Mouse (Mus musculus) midbrain, embryonic 13.5 days (tissue): ENCODE data around the gene Tpp1. TPM values are rescaled to one million over a fixed set of nuclear protein-coding genes. Genes with fewer than 3 reads are reported as not detected.

Experiments used
- ATAC-seq: fragments of 200-750 bp; cut with Nextera tagmentation; 2 replicates; pipeline ENCODE4 v1.8.0; 2017; ENCODE audit warnings: mild to moderate bottlenecking, moderate TSS enrichment, moderate library complexity
- H3K27ac ChIP-seq: fragments of 300-500 bp; sonication (generic); 2 replicates; pipeline ENCODE4 v1.5.1; 2015; ENCODE audit warnings: inconsistent platforms, mild to moderate bottlenecking, moderate library complexity
- H3K27me3 ChIP-seq: fragments of 300-500 bp; sonication (generic); 2 replicates; pipeline ENCODE4 v1.6.1; 2015; ENCODE audit warnings: mild to moderate bottlenecking, inconsistent platforms
- H3K36me3 ChIP-seq: fragments of 300-500 bp; sonication (generic); 2 replicates; pipeline ENCODE4 v1.6.1; 2015; ENCODE audit warnings: mild to moderate bottlenecking, inconsistent platforms
- H3K4me1 ChIP-seq: fragments of 300-500 bp; sonication (generic); replicated peaks from 2 replicates; pipeline ENCODE4 v1.6.1; 2015; ENCODE audit warnings: inconsistent platforms
- H3K4me2 ChIP-seq: fragments of 300-500 bp; sonication (generic); replicated peaks from 2 replicates; pipeline ENCODE4 v1.6.1; 2015; ENCODE audit warnings: moderate library complexity, mild to moderate bottlenecking, inconsistent platforms
- H3K4me3 ChIP-seq: fragments of 300-500 bp; sonication (generic); replicated peaks from 2 replicates; pipeline ENCODE4 v1.5.1; 2015; ENCODE audit warnings: mild to moderate bottlenecking, inconsistent platforms
- H3K9ac ChIP-seq: fragments of 300-500 bp; sonication (generic); replicated peaks from 2 replicates; pipeline ENCODE4 v1.6.1; 2015; ENCODE audit warnings: mild to moderate bottlenecking, inconsistent platforms
- H3K9me3 ChIP-seq: fragments of 300-500 bp; sonication (generic); 2 replicates; pipeline ENCODE4 v1.6.1; 2016; ENCODE audit warnings: mild to moderate bottlenecking, inconsistent platforms
- WGBS: fragments of 180-500 bp; shearing (Covaris S2); methylation state at CpG from one replicate; pipeline ENCODE4 v1.1.7; 2015; 5-methylcytosine and 5-hydroxymethylcytosine counted together
- polyA plus RNA-seq: library from polyadenylated mRNA; unstranded; fragments of >200 nt; fragmentation: Nextera tagmentation; extraction: Ambion mirVana; gene quantifications from 2 replicates; pipeline ENCODE4 v1.2.1, GENCODE M21; 2015

Tpp1 gene
- polyA plus RNA-seq, 1 experiment from 2014 or later: 41.1 TPM

GRCm38 (mm10) chr7:105777797-105778552 is 25.9 kb upstream of the Tpp1 start:
- peaks cover 64% of the 10 kb centered on the region for H3K4me1 ChIP-seq
- H3K9ac ChIP-seq: peak overlapping the region; percentile 39
- H3K36me3 ChIP-seq: peaks cover 83% of the 10 kb centered on the region
- peak overlapping the region; percentile 53; the same call in 1 of the 2 replicates for H3K27ac ChIP-seq
- no peak overlapping the region for H3K4me3 ChIP-seq
- ATAC-seq: peak; percentile 44
- peak overlapping the region; percentile 37 for H3K4me2 ChIP-seq
- no peaks in the 10 kb centered on the region for H3K9me3 ChIP-seq
- 64% methylated on average over 13 of the region's 13 CpGs for WGBS
- H3K27me3 ChIP-seq: no peaks in the 10 kb centered on the region

DNA sequence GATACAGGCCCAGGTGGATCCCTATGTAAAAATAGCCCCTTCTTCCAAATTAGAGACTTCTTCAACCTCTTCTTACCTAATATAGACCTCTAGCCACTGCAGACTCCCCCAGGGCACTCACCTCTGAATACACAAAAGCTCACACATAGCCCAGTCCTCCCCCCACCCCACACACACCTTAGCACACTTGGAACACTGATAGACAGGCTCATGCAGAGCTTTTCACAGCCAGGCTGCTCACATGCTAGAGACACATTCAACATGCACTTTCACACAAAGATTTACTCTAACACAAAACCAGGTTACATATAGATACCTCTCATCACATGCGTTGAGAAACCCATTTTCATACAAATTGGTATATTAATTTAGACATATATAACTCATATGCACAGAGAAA is 25.3 kb upstream of the Tpp1 start:
- no peak overlapping the region for H3K4me3 ChIP-seq
- no peaks in the 10 kb centered on the region for H3K9me3 ChIP-seq
- H3K4me1 ChIP-seq: peaks cover 58% of the 10 kb centered on the region
- 98% methylated on average over 1 of the region's 1 CpGs for WGBS
- no peak overlapping the region for H3K9ac ChIP-seq
- ATAC-seq: no peak
- H3K4me2 ChIP-seq: no peak overlapping the region
- H3K36me3 ChIP-seq: peaks cover 83% of the 10 kb centered on the region
- H3K27ac ChIP-seq: no peak overlapping the region
- no peaks in the 10 kb centered on the region for H3K27me3 ChIP-seq

- no peaks in the 10 kb centered on the region for H3K9me3 ChIP-seq
- peaks cover 65% of the 10 kb centered on the region for H3K4me1 ChIP-seq
- H3K4me3 ChIP-seq: no peak overlapping the region
- H3K4me2 ChIP-seq: no peak overlapping the region
- H3K27ac ChIP-seq: no peak overlapping the region
- no peak overlapping the region for H3K9ac ChIP-seq
- H3K36me3 ChIP-seq: peaks cover 83% of the 10 kb centered on the region
- H3K27me3 ChIP-seq: no peaks in the 10 kb centered on the region
- no peak for ATAC-seq
- 87% methylated on average over 2 of the region's 2 CpGs for WGBS
Measured at GRCm38 (mm10) chr7:105776026-105776425, 24.0 kb upstream of the Tpp1 start.

GRCm38 (mm10) chr7:105774661-105775060 is 22.6 kb upstream of the Tpp1 start:
- Histone ChIP-seq H3K9me3 (no peaks in the 10 kb centered on the region), H3K4me3 (no peak overlapping the region), H3K27me3 (no peaks in the 10 kb centered on the region), H3K4me2 (no peak overlapping the region), H3K36me3 (peaks cover 82% of the 10 kb centered on the region), H3K4me1 (peaks cover 79% of the 10 kb centered on the region), H3K27ac (no peak overlapping the region), H3K9ac (peak overlapping the region; percentile 42; the same call in 1 of the 2 replicates)
- ATAC-seq: no peak
- WGBS: 33% methylated on average over 8 of the region's 8 CpGs

DNA sequence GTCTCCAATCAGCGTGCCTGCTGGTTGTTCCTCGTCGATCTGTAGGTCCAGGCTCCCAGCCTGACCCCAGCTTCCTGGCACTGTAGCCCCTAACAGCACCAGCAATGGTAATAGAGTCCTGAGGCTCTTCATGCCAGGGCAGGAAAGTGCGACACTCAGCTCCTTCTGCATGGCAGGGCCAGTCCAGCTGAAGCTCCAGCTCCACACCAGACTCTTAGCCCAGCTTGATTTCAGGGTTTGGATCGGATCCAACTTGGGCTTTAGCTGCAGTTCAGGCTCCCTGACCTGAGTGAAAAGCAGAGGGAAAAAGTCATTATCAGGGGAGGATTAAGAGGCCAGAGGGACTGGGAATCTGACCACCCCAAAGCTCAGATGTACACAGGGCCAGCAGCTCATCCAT is 21.0 kb upstream of the Tpp1 start:
- H3K36me3 ChIP-seq: peaks cover 75% of the 10 kb centered on the region
- H3K27me3 ChIP-seq: no peaks in the 10 kb centered on the region
- no peak overlapping the region for H3K4me2 ChIP-seq
- no peak overlapping the region for H3K27ac ChIP-seq
- H3K4me1 ChIP-seq: peaks cover 79% of the 10 kb centered on the region
- H3K4me3 ChIP-seq: no peak overlapping the region
- H3K9ac ChIP-seq: no peak overlapping the region
- no peak for ATAC-seq
- 81% methylated on average over 5 of the region's 5 CpGs for WGBS
- no peaks in the 10 kb centered on the region for H3K9me3 ChIP-seq

- no peak overlapping the region for H3K4me2 ChIP-seq
- 97% methylated on average over 15 of the region's 15 CpGs for WGBS
- H3K4me1 ChIP-seq: peaks cover 79% of the 10 kb centered on the region
- peaks cover 78% of the 10 kb centered on the region for H3K36me3 ChIP-seq
- no peak overlapping the region for H3K27ac ChIP-seq
- H3K9ac ChIP-seq: no peak overlapping the region
- H3K4me3 ChIP-seq: no peak overlapping the region
- no peak for ATAC-seq
- H3K9me3 ChIP-seq: no peaks in the 10 kb centered on the region
- H3K27me3 ChIP-seq: no peaks in the 10 kb centered on the region
Measured at GRCm38 (mm10) chr7:105772331-105772730, 20.3 kb upstream of the Tpp1 start.

GRCm38 (mm10) chr7:105769959-105770358 is 17.9 kb upstream of the Tpp1 start:
- H3K4me1 ChIP-seq: peaks cover 62% of the 10 kb centered on the region
- peaks cover 11% of the 10 kb centered on the region for H3K27me3 ChIP-seq
- ATAC-seq: no peak
- no peak overlapping the region for H3K9ac ChIP-seq
- peaks cover 83% of the 10 kb centered on the region for H3K36me3 ChIP-seq
- no peak overlapping the region for H3K4me2 ChIP-seq
- 93% methylated on average over 3 of the region's 3 CpGs for WGBS
- H3K9me3 ChIP-seq: no peaks in the 10 kb centered on the region
- no peak overlapping the region for H3K27ac ChIP-seq
- no peak overlapping the region for H3K4me3 ChIP-seq

DNA sequence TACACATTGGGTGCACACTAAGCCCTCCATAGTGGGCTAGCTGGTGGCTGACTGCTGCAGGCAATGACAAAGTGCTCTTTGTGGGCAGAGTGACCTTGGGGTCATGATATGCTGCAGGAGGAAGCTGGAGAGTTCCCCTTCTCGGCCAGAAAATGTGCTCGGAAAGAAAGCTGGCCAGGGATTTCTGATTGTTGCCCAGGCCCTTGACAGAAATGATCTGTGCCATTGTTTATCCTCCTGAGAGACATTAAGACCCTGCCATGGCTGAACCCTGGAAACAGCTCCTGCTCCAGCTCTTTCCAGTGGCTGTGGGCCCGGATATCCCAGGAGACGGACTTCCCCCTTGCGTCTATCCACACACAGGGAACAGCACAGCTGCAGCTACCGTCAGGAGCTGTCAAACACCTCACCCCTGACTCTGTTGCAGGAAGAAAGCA is 15.7 kb upstream of the Tpp1 start:
- ATAC-seq: peak; percentile 44
- peak overlapping the region; percentile 10; the same call in 1 of the 2 replicates for H3K9ac ChIP-seq

DNA sequence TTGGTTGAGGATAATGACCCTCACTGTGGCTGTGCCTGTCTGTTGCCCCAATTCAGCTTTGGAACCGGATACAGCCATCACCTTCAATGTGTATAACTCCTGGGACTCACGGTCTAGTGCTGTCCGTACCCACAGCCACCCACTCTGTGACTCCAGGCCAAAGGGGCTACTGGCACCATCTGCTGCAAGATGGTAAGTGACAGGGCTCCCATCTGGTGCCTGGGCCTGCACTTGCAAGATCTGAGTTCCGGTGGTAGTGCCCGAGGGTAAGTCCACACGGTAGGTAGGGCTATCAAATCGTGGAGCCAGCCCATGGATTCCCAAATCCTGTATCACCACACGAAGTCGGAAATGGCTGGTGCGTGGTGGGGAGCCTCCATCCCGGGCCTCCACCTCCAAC is 12.3 kb upstream of the Tpp1 start:
- Histone ChIP-seq H3K4me3 (no peak overlapping the region), H3K9me3 (no peaks in the 10 kb centered on the region), H3K36me3 (peaks cover 82% of the 10 kb centered on the region), H3K4me1 (peaks cover 26% of the 10 kb centered on the region), H3K9ac (no peak overlapping the region), H3K27ac (no peak overlapping the region), H3K27me3 (peaks cover 37% of the 10 kb centered on the region), H3K4me2 (no peak overlapping the region)
- WGBS: 86% methylated on average over 11 of the region's 11 CpGs
- no peak for ATAC-seq

More for the DNA sequence above, 15.7 kb upstream of the Tpp1 start:
- Histone ChIP-seq H3K27ac (peak overlapping the region; percentile 52), H3K4me2 (0 out of 2 replicates have a peak overlapping the region, but pooled peaks have one; percentile 2), H3K9me3 (no peaks in the 10 kb centered on the region), H3K36me3 (peaks cover 92% of the 10 kb centered on the region), H3K4me3 (no peak overlapping the region), H3K4me1 (peaks cover 49% of the 10 kb centered on the region), H3K27me3 (peaks cover 31% of the 10 kb centered on the region)
- 13% methylated on average over 6 of the region's 6 CpGs for WGBS

DNA sequence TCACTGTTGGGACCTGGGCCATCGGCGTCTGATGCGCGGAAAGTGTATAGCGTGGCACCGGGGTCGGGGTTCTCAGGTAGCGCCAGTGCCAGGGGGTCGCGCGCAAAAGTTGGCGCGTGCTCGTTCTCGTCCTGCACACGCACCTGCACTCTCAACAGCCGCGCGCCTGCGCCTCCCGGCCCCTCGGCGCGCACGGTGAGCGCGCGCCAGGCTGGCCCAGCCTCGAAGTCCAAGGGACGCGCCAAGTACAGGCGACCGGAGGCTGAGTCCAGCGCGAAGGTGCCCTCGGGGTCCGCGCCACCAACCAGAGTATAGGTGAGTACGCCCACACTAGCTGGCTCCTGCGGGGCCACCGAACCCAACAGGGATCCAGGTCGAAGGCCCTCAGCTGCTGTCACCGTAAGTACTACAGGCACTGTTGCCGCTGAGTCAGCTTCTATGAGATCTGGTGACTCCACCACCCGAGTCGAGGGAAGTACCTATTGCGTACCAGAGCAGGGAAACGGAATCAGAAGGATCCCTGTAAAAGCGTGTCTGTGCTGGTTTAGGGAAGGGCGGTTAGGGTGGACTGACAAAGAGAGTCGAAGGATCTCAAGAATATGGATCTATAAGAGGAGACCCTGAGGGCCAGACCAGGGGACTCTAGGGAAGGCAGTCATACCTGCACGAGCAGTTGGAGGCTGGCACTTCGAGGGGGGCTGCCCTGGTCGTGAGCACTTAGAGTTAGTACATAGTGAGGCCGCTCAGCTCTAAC is 10.7 kb upstream of the Tpp1 start:
- ATAC-seq: peak; percentile 12

GRCm38 (mm10) chr7:105761813-105762484 is 9.9 kb upstream of the Tpp1 start:
- WGBS: 17% methylated on average over 50 of the region's 51 CpGs
- Histone ChIP-seq H3K4me2 (no peak overlapping the region), H3K27me3 (peaks cover 37% of the 10 kb centered on the region), H3K9me3 (no peaks in the 10 kb centered on the region), H3K4me1 (peaks cover 4% of the 10 kb centered on the region; the same call in 1 of the 2 replicates), H3K9ac (no peak overlapping the region), H3K27ac (no peak overlapping the region), H3K4me3 (no peak overlapping the region), H3K36me3 (peaks cover 89% of the 10 kb centered on the region)
- ATAC-seq: peak; percentile 24

More for the DNA sequence above, 10.7 kb upstream of the Tpp1 start:
- no peak overlapping the region for H3K27ac ChIP-seq
- WGBS: 20% methylated on average over 55 of the region's 55 CpGs
- H3K36me3 ChIP-seq: peaks cover 88% of the 10 kb centered on the region
- H3K27me3 ChIP-seq: peaks cover 37% of the 10 kb centered on the region
- H3K9me3 ChIP-seq: no peaks in the 10 kb centered on the region
- no peak overlapping the region for H3K4me3 ChIP-seq
- peaks cover 9% of the 10 kb centered on the region for H3K4me1 ChIP-seq
- H3K4me2 ChIP-seq: no peak overlapping the region
- H3K9ac ChIP-seq: no peak overlapping the region

GRCm38 (mm10) chr7:105753281-105753680 is 1.2 kb upstream of the Tpp1 start:
- Histone ChIP-seq H3K27me3 (no peaks in the 10 kb centered on the region), H3K4me1 (peaks cover 16% of the 10 kb centered on the region), H3K9me3 (no peaks in the 10 kb centered on the region), H3K4me3 (no peak overlapping the region), H3K9ac (no peak overlapping the region), H3K27ac (no peak overlapping the region), H3K36me3 (peaks cover 74% of the 10 kb centered on the region), H3K4me2 (no peak overlapping the region)
- whole genome bisulfite sequencing: 93% methylated on average over 10 of the region's 10 CpGs
- ATAC-seq: no peak
